Mouse (Mus musculus) hindbrain, embryonic 13.5 days (tissue): ENCODE data around the gene Gm49352. TPM values are rescaled to one million over a fixed set of nuclear protein-coding genes. Genes with fewer than 3 reads are reported as not detected.
"Not testable (repeated sequence)": the region's sequence is repeated elsewhere in the genome, so short reads cannot be mapped to it uniquely, and the experiment has no call there.

Experiments
- ATAC-seq: fragments of 200-750 bp; cut with Nextera tagmentation; 2 replicates; pipeline ENCODE4 v1.8.0; 2017; ENCODE audit warnings: moderate TSS enrichment; ENCODE audit not compliant: low FRiP score
- H3K27ac ChIP-seq: fragments of 300-500 bp; sonication (generic); 2 replicates; pipeline ENCODE4 v1.5.1; 2015; ENCODE audit warnings: inconsistent platforms, mild to moderate bottlenecking, moderate library complexity
- H3K27me3 ChIP-seq: fragments of 300-500 bp; sonication (generic); 2 replicates; pipeline ENCODE4 v1.6.1; 2015; ENCODE audit warnings: mild to moderate bottlenecking, inconsistent platforms
- H3K36me3 ChIP-seq: fragments of 300-500 bp; sonication (generic); 2 replicates; pipeline ENCODE4 v1.6.1; 2015; ENCODE audit warnings: mild to moderate bottlenecking, inconsistent platforms
- H3K4me1 ChIP-seq: fragments of 300-500 bp; sonication (generic); replicated peaks from 2 replicates; pipeline ENCODE4 v1.6.1; 2015; ENCODE audit warnings: inconsistent platforms
- H3K4me2 ChIP-seq: fragments of 300-500 bp; sonication (generic); 2 replicates; pipeline ENCODE4 v1.6.1; 2015; ENCODE audit warnings: inconsistent platforms, mild to moderate bottlenecking, moderate library complexity
- H3K4me3 ChIP-seq: fragments of 300-500 bp; sonication (generic); 2 replicates; pipeline ENCODE4 v1.5.1; 2015; ENCODE audit warnings: mild to moderate bottlenecking, inconsistent platforms
- H3K9ac ChIP-seq: fragments of 300-500 bp; sonication (generic); 2 replicates; pipeline ENCODE4 v1.6.1; 2015; ENCODE audit warnings: mild to moderate bottlenecking, inconsistent platforms
- H3K9me3 ChIP-seq: fragments of 300-500 bp; sonication (generic); 2 replicates; pipeline ENCODE4 v1.6.1; 2016; ENCODE audit warnings: inconsistent platforms
- WGBS: fragments of 180-500 bp; shearing (Covaris S2); methylation state at CpG from one replicate; pipeline ENCODE4 v1.1.7; 2015; 5-methylcytosine and 5-hydroxymethylcytosine counted together
- polyA plus RNA-seq: library from polyadenylated mRNA; unstranded; fragments of >200 nt; fragmentation: Nextera tagmentation; extraction: Ambion mirVana; gene quantifications from 2 replicates; pipeline ENCODE4 v1.2.1, GENCODE M21; 2015

Gene Gm49352
- not detected in 2 replicates for polyA plus RNA-seq

DNA sequence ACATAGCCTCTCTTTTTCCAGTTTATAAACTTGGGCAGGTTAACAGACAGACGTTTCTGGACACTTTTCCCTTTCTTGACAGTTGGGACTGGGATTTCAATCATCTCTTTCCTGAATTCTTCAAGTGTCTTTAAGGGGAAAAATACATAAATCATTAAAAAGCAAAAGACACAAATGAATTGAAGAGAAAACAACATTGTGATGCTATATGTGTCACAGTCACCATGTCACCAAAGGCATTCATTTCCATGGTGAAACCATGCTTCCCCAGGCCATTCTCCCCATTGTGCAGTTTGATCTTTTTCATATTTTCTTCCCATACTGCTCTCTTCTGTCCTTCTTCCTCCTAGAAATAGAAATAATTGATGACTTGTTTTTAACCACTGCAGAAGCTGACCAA is at the start of gene Gm49352:
TSS of gene Gm49352 (minus strand) at position 101 of the 400 bp plus-strand sequence.
- not testable (repeated sequence) for ATAC-seq, H3K4me3 ChIP-seq, H3K27ac ChIP-seq, H3K27me3 ChIP-seq, H3K4me1 ChIP-seq, H3K9ac ChIP-seq, H3K36me3 ChIP-seq, H3K4me2 ChIP-seq
- peaks cover 45% of the 10 kb centered on the region for H3K9me3 ChIP-seq
- 32% methylated on average over 1 of the region's 1 CpGs for WGBS

DNA sequence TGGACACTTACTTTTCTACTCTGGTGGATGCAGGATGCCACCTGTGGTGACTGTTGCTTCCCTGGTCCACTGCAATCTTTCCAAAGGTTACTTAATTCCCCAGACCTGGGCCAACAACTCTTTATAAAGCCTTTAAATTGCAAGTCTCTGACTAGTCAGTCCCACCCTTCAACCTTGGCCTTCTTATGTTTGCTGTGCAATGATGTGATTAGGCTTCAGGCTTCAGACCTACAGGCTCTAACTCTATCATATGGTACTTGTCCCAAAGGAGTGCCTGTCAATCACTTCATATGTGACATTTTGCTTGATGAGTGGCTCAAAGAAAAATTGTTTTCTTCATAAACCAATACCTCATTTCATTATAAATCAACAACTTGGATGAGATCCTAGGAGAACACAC is 2.1 kb upstream of the Gm49352 start, which contains the start of gene Cts3:
TSS of gene Cts3 (minus strand) at position 101 of the 400 bp plus-strand sequence.
- Histone ChIP-seq H3K4me3 (no peak within 1 kb of the TSS), H3K9ac (no peak within 1 kb of the TSS), H3K4me2 (no peak within 1 kb of the TSS), H3K36me3 (no peaks in the 10 kb centered on the region), H3K27me3 (no peaks in the 10 kb centered on the region), H3K27ac (no peak within 1 kb of the TSS), H3K9me3 (peaks cover 48% of the 10 kb centered on the region), H3K4me1 (no peaks in the 10 kb centered on the region)
- no peak for ATAC-seq

DNA sequence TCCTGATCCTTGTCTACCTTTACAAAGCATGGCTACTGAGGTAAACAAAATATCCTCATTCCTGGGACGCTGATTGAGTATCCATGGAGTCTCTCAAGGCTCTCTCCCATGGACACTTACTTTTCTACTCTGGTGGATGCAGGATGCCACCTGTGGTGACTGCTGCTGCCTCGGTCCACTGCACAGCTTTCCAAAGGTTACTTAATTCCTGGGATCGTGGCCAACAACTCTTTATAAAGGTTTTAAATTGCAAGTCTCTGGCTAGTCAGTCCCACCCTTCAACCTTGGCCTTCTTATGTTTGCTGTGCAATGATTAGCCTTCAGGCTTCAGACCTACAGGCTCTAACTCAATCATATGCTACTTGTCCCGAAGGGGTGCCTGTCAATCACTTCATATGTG is 26.3 kb downstream of the Gm49352 start, which contains the start of gene Ctsm:
TSS of gene Ctsm (minus strand) at position 209 of the 400 bp plus-strand sequence.
- peaks cover 35% of the 10 kb centered on the region for H3K9me3 ChIP-seq
- H3K9ac ChIP-seq: no peak within 1 kb of the TSS
- no peak within 1 kb of the TSS for H3K4me3 ChIP-seq
- no peaks in the 10 kb centered on the region for H3K36me3 ChIP-seq
- ATAC-seq: no peak
- 75% methylated on average over 4 of the region's 4 CpGs for WGBS
- no peaks in the 10 kb centered on the region for H3K4me1 ChIP-seq
- H3K27ac ChIP-seq: no peak within 1 kb of the TSS
- H3K27me3 ChIP-seq: no peaks in the 10 kb centered on the region
- H3K4me2 ChIP-seq: no peak within 1 kb of the TSS

Other genes starting within 250 kb of the Gm49352 start
- gene Cts7, start 210.0 kb downstream of the Gm49352 start, polyA plus RNA-seq: not detected in 2 replicates
- not detected in 2 replicates for gene Ctsm, start 26.3 kb downstream of the Gm49352 start, polyA plus RNA-seq
- gene Cts3, start 2.0 kb upstream of the Gm49352 start, polyA plus RNA-seq: not detected in 2 replicates